8 mouse cellular contexts compared by ENCODE assay signal in genomic region chr5:143287774-143288328, GRCm38 (mm10). TPM values are rescaled to one million over a fixed set of nuclear protein-coding genes. Genes with fewer than 3 reads are reported as not detected.
DNase-seq lines count a peak whose midpoint lies in the region; ATAC-seq and TF ChIP-seq lines count a peak whose summit lies in the region.

No protein-coding gene starts in this region.

- WGBS in heart, postnatal 0 days = 4% methylated on average over 48 of the region's 48 CpGs
- WGBS in liver, postnatal 0 days (ENCODE audit: insufficient replicate concordance) = 3% methylated on average over 46 of the region's 48 CpGs

- no peak overlapping the region for H3K9ac ChIP-seq in heart, postnatal 0 days (replicated peaks; ENCODE audit: low read depth, low read length)
- no peak overlapping the region for H3K9ac ChIP-seq in liver, postnatal 0 days (replicated peaks)

- peaks cover 74% of the 10 kb centered on the region for H3K27me3 ChIP-seq in heart, postnatal 0 days (ENCODE audit: control insufficient read depth, insufficient read depth, low read length)
- peaks cover 48% of the 10 kb centered on the region for H3K27me3 ChIP-seq in liver, postnatal 0 days (ENCODE audit: insufficient read depth, low read length)

- no peaks in the 10 kb centered on the region for H3K4me1 ChIP-seq in heart, postnatal 0 days (ENCODE audit: control insufficient read depth, insufficient read depth)
- H3K4me1 ChIP-seq in liver, postnatal 0 days (ENCODE audit: insufficient read depth) = peaks cover 13% of the 10 kb centered on the region

- H3K36me3 ChIP-seq in heart, postnatal 0 days (replicated peaks; ENCODE audit: control insufficient read depth, insufficient read depth, low read length) = no peaks in the 10 kb centered on the region
- no peaks in the 10 kb centered on the region for H3K36me3 ChIP-seq in liver, postnatal 0 days (replicated peaks; ENCODE audit: insufficient read depth, low read length)

- ATAC-seq in heart, postnatal 0 days (ENCODE audit: insufficient read depth, low read depth) = peak; percentile 14; the same call in 1 of the 2 replicates
- ATAC-seq in liver, postnatal 0 days = 0 out of 2 replicates have a peak, but pooled peaks have one; percentile 12

- H3K9me3 ChIP-seq in heart, postnatal 0 days (replicated peaks; ENCODE audit: control insufficient read depth, low read length) = no peaks in the 10 kb centered on the region
- no peaks in the 10 kb centered on the region for H3K9me3 ChIP-seq in liver, postnatal 0 days (ENCODE audit: low read length)

- H3K4me3 ChIP-seq in heart, postnatal 0 days (ENCODE audit: low read depth, low read length) = peak overlapping the region; percentile 36
- H3K4me3 ChIP-seq in liver, postnatal 0 days (ENCODE audit: low read depth, low read length) = peak overlapping the region; percentile 25

- DNase-seq in heart, postnatal 0 days (ENCODE audit: low spot score) = no peak
- no peak for DNase-seq in heart, adult 9 months (ENCODE audit: low spot score in 2 of 2)
- DNase-seq in brain, embryonic 14.5 days (ENCODE audit: low read depth) = peak; percentile 36
- peak; percentile 30 for DNase-seq in forelimb bud, embryonic 11.5 days (ENCODE audit: low read depth, low spot score)
- DNase-seq in liver, postnatal 0 days = peak; percentile 24
- peak; percentile 26 for DNase-seq in thymus, postnatal 25 days
- no peak for DNase-seq in lung, postnatal 4 days
- no peak for DNase-seq in natural killer cell, adult 2 months (ENCODE audit: low spot score in 2 of 2)

- H3K4me2 ChIP-seq in heart, postnatal 0 days (ENCODE audit: low read depth, low read length) = peak overlapping the region; percentile 58
- peak overlapping the region; percentile 63 for H3K4me2 ChIP-seq in liver, postnatal 0 days (ENCODE audit: low read depth, low read length)

- no peak for TF ChIP-seq CTCF in heart, postnatal 0 days (IDR thresholded peaks at IDR 0.05; ENCODE audit: low read depth)
- TF ChIP-seq CTCF in brain, embryonic 14.5 days (IDR thresholded peaks at IDR 0.05; ENCODE audit: borderline replicate concordance, extremely low read depth, insufficient read depth, insufficient read length) = no peak
- TF ChIP-seq CTCF in liver, postnatal 0 days (IDR thresholded peaks at IDR 0.05; ENCODE audit: low read depth) = no peak

- H3K27ac ChIP-seq in heart, postnatal 0 days (ENCODE audit: low read depth) = no peak overlapping the region
- no peak overlapping the region for H3K27ac ChIP-seq in liver, postnatal 0 days (ENCODE audit: low read depth)

- TF ChIP-seq POLR2A in brain, embryonic 14.5 days (IDR thresholded peaks at IDR 0.05; ENCODE audit: borderline replicate concordance, extremely low read depth, insufficient read depth, insufficient read length, poor library complexity, severe bottlenecking) = no peak

- no peak for TF ChIP-seq EP300 in heart, postnatal 0 days (IDR thresholded peaks at IDR 0.05; ENCODE audit: low read depth)
- no peak for TF ChIP-seq EP300 in liver, postnatal 0 days (IDR thresholded peaks at IDR 0.05; ENCODE audit: low read depth)

RNA-seq across cellular contexts. Expression of gene Zfp853, which starts 5.6 kb away (rescaled TPM):
- 3.3 TPM in 1 of 2 replicates, not detected in the other for total RNA-seq in heart, postnatal 0 days (2014; rRNA removed; ENCODE audit: low replicate concordance)
- polyA plus RNA-seq in heart, postnatal 0 days (2015; fragmentation: Nextera tagmentation; extraction: Ambion mirVana) = 0.04 TPM in 1 of 2 replicates, not detected in the other
- 1.9 and 3.8 TPM in 2 replicates for polyA plus RNA-seq in brain, embryonic 14.5 days (2012; rRNA removed)
- not detected in 2 replicates for polyA plus RNA-seq in liver, postnatal 0 days (2015; fragmentation: Nextera tagmentation; extraction: Ambion mirVana)

RNA-seq across cellular contexts. Expression of gene Zfp316, which starts 18.0 kb away (rescaled TPM):
- total RNA-seq in heart, postnatal 0 days (2014; rRNA removed; ENCODE audit: low replicate concordance) = 7.0 and 8.2 TPM in 2 replicates
- polyA plus RNA-seq in heart, postnatal 0 days (2015; fragmentation: Nextera tagmentation; extraction: Ambion mirVana) = 1.2 and 1.3 TPM in 2 replicates
- 19.4 and 31.7 TPM in 2 replicates for polyA plus RNA-seq in brain, embryonic 14.5 days (2012; rRNA removed)
- polyA plus RNA-seq in liver, postnatal 0 days (2015; fragmentation: Nextera tagmentation; extraction: Ambion mirVana) = 0.39 and 0.41 TPM in 2 replicates

RNA-seq across cellular contexts. Expression of gene E130309D02Rik, which starts 27.3 kb away (rescaled TPM):
- 34.3 and 45.3 TPM in 2 replicates for total RNA-seq in heart, postnatal 0 days (2014; rRNA removed; ENCODE audit: low replicate concordance)
- polyA plus RNA-seq in heart, postnatal 0 days (2015; fragmentation: Nextera tagmentation; extraction: Ambion mirVana) = 15.4 and 15.8 TPM in 2 replicates
- 33.1 and 33.9 TPM in 2 replicates for polyA plus RNA-seq in brain, embryonic 14.5 days (2012; rRNA removed)
- polyA plus RNA-seq in liver, postnatal 0 days (2015; fragmentation: Nextera tagmentation; extraction: Ambion mirVana) = 12.5 and 12.8 TPM in 2 replicates

RNA-seq across cellular contexts. Expression of gene Zdhhc4, which starts 41.2 kb away (rescaled TPM):
- 56.0 and 104 TPM in 2 replicates for total RNA-seq in heart, postnatal 0 days (2014; rRNA removed; ENCODE audit: low replicate concordance)
- 58.5 and 63.3 TPM in 2 replicates for polyA plus RNA-seq in heart, postnatal 0 days (2015; fragmentation: Nextera tagmentation; extraction: Ambion mirVana)
- 70.3 and 76.3 TPM in 2 replicates for polyA plus RNA-seq in brain, embryonic 14.5 days (2012; rRNA removed)
- polyA plus RNA-seq in liver, postnatal 0 days (2015; fragmentation: Nextera tagmentation; extraction: Ambion mirVana) = 32.8 and 34.6 TPM in 2 replicates

RNA-seq across cellular contexts. Expression of gene Zfp12, which starts 52.9 kb away (rescaled TPM):
- total RNA-seq in heart, postnatal 0 days (2014; rRNA removed; ENCODE audit: low replicate concordance) = 7.8 and 12.1 TPM in 2 replicates
- 3.6 and 4.0 TPM in 2 replicates for polyA plus RNA-seq in heart, postnatal 0 days (2015; fragmentation: Nextera tagmentation; extraction: Ambion mirVana)
- polyA plus RNA-seq in brain, embryonic 14.5 days (2012; rRNA removed) = 32.3 and 34.8 TPM in 2 replicates
- 1.4 and 1.5 TPM in 2 replicates for polyA plus RNA-seq in liver, postnatal 0 days (2015; fragmentation: Nextera tagmentation; extraction: Ambion mirVana)

Comparison
In these comparisons a context has a peak if more than half of its experiments do, and no peak if none do; other contexts are left out.
1. DNase-seq: peak in brain, embryonic 14.5 days (single experiment), forelimb bud, embryonic 11.5 days (single experiment), liver, postnatal 0 days (single experiment) and thymus, postnatal 25 days (single experiment); none in heart, postnatal 0 days (single experiment), heart, adult 9 months (0 of 2), lung, postnatal 4 days (0 of 2) and natural killer cell, adult 2 months (0 of 2).